1 mouse cellular context compared by ENCODE assay signal in the genomic region with DNA sequence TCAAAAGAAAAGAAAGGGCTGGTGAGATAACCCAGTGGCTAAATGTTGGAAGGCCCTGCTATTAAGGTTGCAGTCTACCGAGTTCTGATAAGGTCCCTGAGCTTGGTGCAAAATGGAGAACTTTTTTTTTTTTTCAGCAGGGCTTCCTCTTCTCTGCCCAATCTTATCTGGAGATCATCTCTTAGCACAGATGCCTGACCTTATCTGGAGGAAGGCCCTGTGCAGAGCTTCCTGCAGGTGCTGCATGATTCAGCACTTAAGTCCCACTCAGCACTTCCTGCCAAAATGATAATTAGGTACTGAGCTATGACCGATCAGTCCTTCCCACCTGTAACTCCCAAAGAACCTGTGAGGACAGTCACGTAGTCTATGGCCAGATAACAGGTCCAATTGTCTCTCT.
TF ChIP-seq lines count a peak whose summit lies in the region.

No protein-coding gene starts in this region.

TF ChIP-seq in CH12.LX, 34 proteins besides CTCF, POLR2A, EP300 and RAD21 (continued from another document):
- TF ChIP-seq ZMIZ1 (IDR thresholded peaks at IDR 0.05; ENCODE audit: low read depth, low read length), result no peak
